Mouse (Mus musculus) left cerebral cortex, adult 11 months (tissue): Measurements from ENCODE around the gene Zfp771.

ENCODE experiments used
- DNase-seq: peaks from one replicate; pipeline ENCODE4 v3.0.0; 2022; ENCODE audit warnings: low spot score

Gene Zfp771

GRCm38 (mm10) chr7:127253821-127254769 lies 10.0 kb downstream of the Zfp771 start:
- peak; percentile 89 for DNase-seq

DNA sequence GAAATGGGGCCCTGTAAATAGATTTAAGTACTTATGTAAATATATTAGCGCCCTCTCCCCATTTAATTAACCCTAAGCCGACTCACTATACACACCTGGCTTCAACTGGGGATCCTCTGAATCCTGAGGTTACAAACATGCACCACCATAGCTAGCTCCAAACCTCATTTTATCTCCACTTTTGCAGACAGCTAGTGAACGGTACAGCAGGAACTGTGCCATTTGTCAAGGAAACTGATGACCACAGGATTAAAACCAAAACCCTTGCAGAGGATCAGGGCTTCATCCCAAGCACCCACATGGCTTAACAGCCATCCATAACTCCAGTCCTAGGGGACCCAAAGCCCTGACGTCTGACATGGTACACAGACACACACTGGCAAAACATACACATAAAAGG lies 10.9 kb downstream of the Zfp771 start:
- DNase-seq, result no peak

DNA sequence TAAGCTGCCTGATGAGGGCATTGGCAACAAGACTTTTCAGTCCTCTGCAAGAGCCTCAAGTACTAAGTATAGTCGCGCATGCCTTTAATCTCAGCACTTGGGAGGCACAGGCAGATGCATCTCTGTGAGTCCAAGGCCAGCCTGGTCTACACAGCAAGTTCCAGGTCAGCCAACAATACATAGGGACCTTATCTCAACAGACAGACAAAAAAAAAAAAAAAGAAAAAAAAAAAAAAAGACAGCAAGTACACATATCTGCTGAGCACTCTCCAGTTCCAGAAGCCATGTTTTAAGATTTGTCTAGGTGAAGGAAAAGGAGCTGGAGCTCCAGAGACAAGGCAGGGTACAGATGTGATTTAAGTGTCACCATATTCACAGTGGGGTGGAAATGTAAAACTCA lies 11.9 kb downstream of the Zfp771 start:
- no peak for DNase-seq

DNA sequence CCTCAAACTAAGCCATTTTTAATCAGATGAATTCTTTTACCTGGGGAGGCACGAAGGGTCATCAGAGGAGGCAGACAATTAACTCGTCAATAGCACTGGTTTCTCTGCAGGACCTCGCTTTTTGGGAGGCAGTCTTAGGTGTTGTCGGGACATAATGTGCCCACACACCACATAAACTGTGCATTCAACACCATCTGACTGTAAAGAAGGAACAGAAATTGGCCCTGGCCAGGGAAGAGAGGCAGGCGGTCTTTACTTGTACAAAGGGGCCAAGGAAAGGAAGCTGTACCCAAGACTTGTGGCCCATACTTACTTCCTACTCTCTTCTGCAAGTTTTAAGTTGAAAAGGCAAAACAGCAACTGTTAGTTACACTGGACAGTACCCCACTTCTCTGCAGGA lies 12.4 kb downstream of the Zfp771 start:
- no peak for DNase-seq

DNA sequence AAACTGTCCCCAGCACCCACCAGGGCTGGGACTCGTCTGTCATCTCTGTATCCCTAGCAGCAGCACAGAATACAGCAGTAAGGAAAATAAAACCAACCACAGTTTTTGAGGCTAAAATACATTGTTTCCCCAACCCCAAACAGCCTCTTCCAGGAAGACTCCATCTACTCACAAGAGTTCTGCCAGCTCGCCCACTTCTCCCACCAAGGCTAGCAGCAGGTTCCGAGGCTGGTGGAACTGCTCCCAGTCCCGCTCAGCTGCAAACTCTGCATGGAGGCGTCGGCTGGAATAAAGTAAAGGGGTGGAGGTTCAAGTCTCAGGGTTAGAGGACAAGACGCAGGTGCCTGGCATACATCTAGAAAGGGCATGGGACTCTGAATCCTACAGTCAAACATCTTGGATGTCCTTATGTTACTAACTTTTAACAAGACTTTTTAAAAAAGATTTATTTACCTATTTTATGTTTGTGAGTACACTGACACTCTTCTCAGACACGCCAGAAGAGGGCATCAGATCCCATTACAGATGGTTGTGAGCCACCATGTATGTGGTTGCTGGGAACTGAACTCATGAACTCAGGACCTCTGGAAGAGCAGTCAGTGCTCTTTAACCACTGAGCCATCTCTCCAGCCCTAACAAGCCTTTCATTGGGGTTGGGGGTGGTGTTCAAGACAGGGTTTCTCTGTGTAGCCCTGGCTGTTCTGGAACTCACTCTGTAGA lies 15.3 kb downstream of the Zfp771 start:
- no peak for DNase-seq

DNA sequence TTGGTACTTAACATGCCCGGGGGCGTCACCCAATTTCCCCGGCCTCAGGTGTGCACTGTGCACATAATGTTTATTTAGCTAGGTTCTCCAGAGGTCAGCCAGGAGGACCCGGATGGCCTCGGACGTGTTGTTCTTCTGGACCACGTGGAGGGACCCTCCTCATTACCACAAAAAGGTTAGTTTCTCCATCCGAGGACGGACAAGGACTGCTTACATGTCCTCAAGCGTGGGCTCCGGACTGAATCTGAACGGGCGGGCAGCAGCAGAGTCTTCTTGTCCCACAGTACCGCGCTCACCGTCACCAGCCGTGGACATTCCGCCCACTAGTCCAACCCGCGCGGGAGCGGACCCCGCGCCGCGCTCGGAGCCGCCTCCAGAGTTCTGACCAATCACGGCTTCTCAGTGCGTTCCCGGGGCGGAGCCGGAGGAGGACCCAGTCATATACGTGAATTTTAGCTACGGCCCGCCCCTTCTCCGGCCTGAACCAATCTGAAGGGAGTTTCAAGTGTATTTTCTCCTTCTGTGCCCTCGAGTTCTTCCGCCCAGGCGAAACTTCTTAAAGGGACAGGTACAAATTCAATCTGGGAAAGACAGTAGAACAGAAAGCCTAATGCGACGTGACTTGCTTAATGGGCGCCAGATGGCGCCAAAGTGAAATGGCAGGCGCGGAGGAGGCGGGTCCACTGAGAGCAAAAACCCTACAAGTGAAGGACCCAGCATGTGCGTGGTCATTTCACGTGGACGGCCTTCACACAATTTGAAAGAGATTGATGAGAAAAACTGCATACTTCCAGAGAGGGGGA lies 16.4 kb downstream of the Zfp771 start, which contains the start of gene Dctpp1:
Gene Dctpp1 (minus strand): TSS at position 401 of the 803 bp plus-strand sequence.
- DNase-seq, result peak; percentile 99

DNA sequence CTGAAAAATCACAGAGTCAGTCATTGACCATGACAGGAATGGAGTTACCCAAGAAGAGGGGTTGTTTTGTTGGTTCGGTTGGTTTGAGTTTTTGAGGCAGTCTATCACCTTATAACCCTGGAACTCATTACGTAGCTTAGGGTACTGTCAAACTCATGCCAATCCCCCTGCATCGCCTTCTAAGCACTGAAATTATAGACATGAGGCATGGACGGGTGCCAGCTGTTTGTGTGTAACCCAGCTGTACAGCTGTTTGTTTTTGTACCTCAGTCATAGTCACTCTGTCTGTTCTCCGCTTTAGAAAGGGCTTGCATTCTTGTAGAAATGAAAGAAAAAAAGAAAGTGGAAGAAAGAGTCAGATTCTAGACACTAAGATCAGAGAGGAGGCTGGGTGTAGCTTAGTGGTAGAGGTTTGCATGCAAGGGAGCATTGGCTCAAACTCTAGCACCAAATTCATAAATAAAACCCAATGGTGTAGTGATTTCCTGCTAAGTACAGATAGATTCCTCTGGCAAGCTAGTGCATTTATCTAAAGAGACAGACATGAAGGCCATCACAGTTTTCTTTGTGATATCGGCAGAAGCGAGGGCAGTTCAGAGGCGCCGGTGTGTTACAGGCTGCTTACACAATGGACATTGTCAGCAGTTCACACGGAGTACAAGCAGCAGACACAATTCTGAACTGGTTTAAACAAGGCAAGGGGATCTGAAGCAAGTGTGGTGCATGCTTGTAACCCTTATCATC lies 18.3 kb downstream of the Zfp771 start:
- no peak for DNase-seq

DNA sequence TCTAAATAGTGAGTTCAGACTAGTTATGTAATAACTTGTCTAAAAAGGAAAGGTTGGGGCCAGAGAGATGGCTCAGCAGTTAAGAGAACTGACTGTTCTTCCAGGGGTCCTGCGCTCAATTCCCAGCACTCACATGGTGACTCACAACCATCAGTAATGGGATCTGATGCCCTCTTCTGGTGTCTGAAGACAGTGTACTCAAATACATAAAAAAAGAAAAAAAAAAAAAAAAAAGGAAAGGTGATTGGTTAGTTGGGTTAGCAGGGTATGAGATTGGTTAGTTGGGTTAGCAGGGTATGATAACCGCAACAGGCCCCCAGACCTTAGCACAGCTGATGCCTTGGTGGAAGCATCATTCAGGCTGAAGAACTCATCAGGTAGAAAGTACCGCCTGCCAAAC lies 19.5 kb downstream of the Zfp771 start:
- no peak for DNase-seq

DNA sequence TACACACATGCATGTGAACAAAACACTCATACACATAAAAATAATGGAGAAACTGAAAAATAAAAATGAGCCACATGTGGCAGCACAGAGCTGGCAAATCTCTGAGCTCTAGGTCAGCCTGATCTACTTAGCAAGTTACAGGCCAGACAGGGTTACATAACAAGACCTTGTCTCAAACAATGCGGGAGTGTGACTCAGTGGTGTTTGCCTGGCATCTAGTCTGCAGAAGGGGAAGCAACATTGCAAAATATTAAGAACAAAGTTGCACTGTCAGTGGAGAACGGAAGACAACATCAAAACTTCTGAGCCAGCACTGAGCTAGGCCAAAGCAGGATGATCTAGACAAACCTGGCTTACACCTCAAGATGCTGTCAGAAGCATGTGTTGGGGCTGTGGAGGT lies 26.2 kb downstream of the Zfp771 start:
- no peak for DNase-seq

DNA sequence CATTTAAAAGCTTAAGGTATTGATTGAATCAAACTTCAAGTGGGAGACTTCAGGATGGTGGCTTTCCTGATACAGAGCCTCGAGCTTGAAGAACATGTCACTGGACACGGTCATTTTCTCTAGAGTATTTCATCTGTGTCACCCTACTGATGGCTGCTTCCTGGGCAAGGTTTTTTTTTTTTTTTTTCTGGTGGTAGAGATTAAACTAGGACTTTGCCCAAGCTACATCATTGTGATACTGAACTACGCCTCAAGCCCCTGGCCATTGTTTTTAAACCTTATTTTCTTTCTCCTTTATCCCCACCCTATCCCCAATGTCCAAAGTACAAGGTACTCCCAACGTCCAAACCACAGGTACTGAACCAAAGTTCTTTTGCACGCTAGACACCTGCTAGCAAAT lies 26.6 kb downstream of the Zfp771 start:
- DNase-seq, result no peak

- no peak for DNase-seq
Measured at GRCm38 (mm10) chr7:127271093-127271492, 27.0 kb downstream of the Zfp771 start.

- DNase-seq, result no peak
Measured at GRCm38 (mm10) chr7:127272566-127272965, 28.5 kb downstream of the Zfp771 start.

- no peak for DNase-seq
Measured at GRCm38 (mm10) chr7:127273118-127273923, 29.2 kb downstream of the Zfp771 start.

DNA sequence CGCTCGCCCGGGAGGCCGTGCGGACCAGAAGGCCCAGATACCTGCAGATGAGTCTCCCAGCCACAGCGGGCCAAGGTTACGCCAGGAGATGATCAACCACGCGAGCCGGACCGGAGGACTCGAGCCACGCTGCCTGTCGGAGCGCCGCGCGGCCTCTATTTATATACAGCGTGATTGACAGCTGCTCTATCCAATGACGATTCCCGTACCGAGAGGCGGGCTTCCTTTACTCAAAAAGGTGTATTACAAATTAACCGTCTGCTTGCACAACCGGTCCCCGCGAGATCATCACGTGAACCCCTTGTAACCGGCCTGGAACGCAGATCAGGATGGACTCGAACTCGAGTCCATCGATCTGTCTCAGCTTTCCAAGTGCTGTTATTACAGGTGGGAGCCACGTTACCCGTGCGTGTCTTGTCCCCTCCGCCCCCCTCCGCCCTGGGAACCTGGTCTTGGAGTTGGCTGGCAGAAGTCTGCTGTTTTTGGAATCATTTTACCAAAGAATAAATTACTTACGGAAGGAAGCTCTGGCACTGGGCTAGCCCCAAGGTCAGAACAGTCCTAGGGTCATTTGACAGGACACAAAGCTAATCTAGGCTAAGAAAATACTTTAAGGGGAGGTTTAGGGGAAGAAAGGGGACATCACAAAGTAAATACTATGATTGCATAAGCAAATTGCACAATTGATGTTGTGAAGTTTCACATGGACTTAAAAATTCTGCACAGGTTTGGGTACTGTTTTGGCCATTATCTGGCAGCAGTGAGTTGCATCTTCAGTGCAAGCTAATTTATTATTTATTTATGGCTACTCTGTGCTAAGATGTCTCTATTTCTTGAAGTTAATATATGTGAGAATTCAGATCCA lies 30.1 kb downstream of the Zfp771 start, which contains the start of gene Sephs2:
Gene Sephs2 (minus strand): TSS at position 131 of the 865 bp plus-strand sequence.
- peak; percentile 93 for DNase-seq

GRCm38 (mm10) chr7:127276519-127276961 lies 32.5 kb downstream of the Zfp771 start:
- no peak for DNase-seq

GRCm38 (mm10) chr7:127278311-127278710 lies 34.2 kb downstream of the Zfp771 start:
- DNase-seq, result no peak

DNA sequence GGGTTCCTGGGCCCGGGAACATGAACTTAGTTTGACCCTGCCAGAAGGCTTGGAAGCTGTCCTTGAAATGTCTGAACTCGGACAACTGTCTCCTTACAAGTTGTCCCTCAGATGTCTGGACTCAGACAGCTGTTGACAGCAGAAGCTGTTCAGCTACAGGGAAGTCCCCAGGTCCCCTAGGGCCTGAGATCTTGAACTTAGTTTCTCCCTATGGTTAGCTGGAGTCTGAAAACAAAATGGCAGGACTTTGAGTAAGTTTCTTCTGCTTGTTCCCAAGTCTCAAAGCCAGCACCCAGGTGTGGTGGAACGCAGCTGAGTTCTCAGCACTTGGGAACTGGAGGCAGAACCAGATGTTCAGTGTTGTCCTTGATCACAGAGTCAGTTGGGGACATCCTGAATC lies 36.0 kb downstream of the Zfp771 start:
- DNase-seq, result no peak

DNA sequence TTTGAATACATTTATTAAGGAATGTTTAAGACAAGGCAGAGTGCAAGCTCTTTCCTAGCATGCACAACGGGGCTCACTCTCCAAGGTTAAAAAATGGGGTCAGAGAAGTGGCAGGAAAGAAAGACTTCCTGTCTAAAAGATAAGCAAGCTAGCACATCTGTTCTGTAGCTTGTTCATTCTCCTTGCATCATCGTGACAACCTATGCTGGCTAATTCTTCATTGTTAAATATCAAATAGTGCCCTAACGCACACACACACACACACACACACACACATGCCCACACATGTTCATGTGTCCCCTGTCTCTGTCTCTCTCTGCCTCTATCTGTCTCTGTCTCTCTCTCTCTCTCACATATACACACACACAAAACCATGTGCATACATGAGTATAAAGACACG lies 37.0 kb downstream of the Zfp771 start:
- DNase-seq, result no peak

- no peak for DNase-seq
Measured at GRCm38 (mm10) chr7:127282190-127282589, 38.1 kb downstream of the Zfp771 start.

GRCm38 (mm10) chr7:127285154-127285553 lies 41.1 kb downstream of the Zfp771 start:
- no peak for DNase-seq
